Mouse (Mus musculus): ENCODE data around the gene Mindy4.
A peak's percentile ranks its signal among the peaks of the same experiment; 100 is the strongest.

Mindy4 gene

DNA sequence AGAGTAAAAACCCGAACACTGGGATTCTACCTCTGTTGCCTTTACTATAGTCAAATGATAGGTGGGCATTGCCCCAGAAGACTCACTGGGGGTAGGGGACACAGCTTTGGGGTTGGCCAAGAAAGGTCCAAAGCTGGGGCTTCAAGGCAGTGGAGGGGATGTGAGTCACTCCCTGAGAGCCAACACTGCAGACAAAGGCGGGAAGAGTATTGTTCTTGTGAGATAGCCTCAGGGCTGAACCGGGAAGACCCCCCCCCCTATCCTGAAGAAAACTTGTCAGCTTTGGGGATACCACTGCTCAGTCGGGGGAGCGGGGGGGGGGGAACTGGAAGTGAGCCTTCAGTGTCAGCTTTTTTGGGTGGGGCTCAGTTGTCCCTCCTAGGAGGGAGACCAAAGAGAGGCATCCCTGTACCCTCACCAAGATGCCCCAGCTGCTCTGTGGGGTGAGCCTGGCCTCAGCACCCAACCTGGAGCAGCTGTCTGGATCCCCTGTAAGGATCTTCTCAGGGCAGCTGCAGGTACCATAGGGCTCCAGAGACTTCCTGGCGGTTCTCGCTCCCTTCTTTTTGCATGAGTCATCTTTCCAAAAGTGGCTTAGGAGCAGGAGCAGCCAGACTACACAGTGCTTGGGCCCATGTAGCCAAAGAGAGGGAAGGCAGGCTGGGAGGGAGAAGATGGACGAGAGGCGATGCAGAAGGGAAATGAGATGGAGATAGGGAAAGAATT, 141.3 kb downstream of the Mindy4 start:
- DNase-seq = peak; percentile 1

DNA sequence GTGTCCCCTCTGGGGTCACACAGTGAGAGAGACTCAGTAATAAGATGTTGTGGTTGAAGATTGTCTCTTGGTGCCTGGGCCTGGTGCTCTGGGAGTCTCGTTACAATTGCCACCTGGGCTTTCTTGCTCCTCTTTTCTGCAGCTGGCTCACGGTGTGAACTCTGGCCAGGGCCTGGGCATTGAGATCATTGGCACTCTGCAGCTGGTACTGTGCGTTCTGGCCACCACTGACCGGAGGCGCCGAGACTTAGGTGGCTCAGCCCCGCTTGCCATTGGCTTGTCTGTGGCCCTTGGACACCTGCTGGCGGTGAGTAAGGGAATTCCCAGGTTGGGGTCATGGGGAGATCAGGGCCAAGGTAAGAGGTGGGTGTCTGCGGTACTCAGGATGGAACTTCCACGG, 142.1 kb downstream of the Mindy4 start:
- DNase-seq = peak; percentile 14

DNA sequence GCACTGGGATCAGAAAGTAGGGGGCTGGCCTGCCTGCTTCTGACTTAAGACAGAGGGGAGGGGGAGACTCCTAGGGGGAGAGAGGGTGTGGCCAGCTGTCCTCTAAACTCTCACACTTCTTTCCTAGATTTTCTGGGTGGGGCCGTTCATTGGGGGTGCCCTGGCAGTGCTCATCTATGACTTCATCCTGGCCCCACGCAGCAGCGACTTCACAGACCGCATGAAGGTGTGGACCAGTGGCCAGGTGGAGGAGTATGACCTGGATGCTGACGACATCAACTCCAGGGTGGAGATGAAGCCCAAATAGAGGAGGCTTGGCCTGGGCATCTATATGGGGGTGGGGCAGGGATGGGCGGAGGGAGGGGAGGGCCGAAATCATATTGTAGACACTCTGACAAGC, 143.3 kb downstream of the Mindy4 start:
- peak; percentile 1 for DNase-seq

DNA sequence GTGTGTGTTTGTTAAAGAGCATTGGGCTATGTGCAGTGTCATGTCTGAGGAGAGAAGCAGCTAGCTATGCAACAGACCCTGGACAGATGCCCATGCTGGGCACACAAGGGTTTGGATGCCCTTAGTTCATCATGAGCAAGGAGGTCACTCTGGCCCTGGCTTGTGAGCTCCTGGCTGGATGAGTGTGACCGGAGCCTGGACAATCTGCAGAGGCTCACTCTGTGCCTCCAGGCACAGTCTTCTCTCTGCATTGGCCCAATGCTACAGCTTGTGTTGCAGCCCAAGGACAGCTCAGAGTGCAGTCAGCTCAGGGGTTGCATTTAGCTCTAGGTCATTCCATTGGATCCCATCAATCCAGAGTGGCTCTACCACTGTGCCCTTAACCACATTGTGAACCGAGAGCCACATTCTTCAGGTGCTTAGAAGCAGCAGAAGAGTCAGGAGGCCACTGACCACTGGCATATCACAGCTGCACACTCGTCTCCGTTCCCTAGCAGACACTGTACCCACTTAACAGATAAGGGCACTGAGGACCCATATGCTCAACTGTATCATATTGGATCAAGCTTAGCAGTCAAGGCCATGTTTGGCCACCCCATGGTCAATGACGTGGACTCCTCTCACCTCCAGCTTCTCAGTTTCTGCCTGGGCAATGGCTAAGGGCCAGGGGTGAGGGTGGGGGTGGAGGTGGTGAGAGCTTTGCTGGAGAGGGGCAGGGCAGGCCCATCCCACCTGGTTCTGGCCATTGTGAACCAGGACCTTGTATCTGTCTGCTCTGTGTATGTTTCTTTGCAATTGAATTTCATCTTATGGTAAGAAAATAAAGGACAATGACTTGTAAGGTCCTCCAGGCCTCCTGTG, 144.8 kb downstream of the Mindy4 start:
- DNase-seq = no peak

DNA sequence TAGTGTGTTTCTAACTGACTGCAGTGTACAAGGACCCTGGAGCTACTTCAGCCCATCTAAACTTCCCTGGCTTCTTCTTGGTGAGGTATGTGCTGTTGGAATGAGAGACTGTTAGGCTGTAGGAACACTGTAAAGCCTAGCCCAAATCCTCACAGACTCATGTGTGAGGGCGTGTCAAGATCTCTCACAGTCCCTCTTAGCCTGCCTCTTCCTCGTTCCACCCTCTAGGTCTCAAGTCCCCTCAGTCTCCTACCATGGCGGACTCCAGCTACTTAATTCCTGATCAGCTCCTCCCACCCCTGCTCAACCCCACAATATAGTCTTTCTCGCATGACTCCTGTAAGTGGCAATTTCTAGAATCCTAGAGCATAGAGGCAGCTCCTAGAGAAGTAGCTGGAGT, 146.0 kb downstream of the Mindy4 start:
- no peak for DNase-seq

DNA sequence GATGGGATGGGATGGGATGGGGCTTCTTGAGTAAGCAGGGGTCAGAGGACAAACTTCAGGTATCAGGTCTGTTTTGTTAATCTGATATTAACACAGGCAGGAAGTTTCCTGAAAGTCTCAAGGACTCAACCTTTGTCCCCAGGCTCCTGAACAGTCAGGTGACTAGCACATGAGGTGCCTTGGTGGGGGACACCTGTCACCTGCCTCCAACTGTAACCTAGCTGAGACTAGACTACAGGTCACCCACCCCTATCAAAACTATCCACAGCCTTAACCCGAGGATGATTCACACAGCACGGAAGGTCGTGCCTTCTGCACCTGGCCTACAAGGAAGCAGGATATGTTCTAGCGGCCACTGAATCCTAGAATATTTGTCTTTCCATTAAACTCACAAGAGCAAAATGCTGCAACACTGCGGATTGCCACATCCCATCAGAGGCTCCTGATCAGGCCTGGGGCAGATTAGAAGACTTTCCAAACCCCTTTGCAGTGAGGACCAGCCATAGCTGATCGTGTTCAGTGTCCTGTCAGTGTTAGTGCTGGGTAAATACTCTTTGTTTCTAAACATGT, 147.3 kb downstream of the Mindy4 start:
- DNase-seq = no peak

DNA sequence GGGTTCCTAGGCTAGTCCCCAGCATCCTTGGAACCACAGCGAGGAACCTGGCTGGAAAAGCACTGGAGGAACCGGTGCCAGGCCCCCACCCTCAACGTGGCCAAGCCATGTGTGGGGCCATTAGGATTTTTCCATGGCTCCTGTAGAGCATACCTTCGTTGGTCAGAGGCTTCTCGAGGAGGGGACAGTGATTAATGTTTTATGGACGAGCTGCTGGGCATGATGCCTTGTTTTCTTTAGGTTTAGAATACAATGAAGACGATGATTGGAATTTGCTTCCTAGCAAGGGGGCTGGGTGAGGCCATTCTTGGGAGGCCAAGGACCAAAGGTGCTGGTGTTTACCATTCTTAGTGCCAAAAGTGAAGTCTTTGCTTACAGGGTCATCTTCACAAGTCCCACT, 148.5 kb downstream of the Mindy4 start:
- peak; percentile 71 for DNase-seq

DNA sequence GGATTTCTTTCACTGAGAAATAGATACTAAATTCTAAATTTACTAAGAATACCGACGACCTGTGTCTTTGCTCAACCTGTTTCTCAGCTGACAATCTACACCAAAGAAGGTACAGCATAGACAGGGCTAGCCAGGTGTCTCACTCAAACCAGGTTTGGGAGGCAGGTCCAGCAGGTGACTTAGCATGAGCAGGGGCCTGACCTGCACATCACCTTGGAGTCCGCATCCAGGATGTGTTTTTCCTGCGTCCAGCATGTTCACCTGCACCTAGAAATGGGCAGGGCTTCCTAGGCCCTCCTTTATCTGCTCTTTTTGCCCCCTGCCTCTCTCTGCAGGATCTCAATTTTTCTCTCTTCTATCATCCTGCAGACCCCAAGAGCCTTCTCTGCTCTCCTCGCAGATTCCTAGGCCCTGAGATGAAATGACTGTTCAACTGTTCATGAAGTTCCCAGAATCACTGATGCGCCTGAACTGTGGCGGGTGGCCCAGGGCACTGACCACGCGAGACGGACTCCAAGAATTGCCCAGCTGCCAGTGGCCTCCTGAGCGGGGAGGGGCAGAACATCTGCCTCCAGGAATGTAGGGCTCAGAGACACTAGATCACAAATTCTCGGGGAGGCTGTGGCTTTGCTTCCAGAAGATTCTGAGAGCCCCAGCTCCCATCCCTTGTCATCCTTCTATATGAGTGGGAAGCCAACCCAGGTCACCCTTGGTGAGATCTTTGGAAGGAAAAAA, 150.7 kb downstream of the Mindy4 start:
- no peak for DNase-seq

DNA sequence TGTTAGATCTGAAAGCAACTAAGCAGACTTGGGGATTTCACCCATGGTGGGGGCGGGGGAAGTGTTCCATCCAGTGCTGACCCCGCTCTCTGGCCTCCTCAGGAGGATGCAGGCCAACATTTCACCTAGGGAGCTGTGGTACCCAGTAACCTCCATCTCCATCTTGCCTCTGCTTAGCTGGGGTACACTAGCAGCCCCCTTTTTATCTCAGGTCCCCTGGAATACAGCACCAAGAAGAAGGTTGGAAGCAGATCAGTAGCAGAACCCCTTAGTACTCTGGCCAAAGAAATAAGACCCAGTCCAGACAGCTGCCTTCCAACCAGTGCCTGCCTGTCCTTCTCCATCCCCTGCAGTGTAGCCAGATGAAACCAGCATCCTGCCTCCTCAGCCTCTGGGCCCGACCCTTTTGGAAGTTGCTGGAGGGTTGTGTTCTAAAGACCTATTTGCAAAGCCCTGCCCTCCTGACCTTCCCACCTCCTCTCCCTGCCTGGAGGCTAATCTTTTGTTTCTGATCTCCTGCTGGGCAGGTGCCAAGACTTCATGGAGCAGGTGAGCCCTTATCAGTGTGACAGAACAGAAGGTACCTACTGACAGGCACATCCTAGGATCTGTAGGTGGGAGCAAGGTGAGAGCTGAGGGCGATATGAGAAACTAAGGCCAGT, 151.4 kb downstream of the Mindy4 start:
- DNase-seq = no peak

DNA sequence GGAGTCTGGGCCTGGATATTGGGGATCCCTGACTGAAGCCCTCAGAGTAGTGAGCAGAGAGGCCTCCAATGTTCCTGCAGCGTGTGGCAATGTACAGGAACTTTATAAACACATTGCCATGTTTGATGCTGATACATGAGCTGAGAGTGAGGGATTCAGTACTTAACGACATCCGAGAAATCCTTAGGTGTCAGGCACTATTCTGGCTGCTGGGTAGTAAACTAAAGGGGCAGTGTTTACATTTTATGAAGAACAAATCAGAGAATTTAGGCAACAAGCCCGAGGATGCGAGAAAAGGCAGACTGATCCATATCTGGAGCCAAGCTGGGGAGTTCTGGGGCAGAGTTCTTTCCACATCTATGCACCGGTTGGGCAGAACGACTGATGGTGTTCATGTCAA, 152.4 kb downstream of the Mindy4 start:
- no peak for DNase-seq

DNA sequence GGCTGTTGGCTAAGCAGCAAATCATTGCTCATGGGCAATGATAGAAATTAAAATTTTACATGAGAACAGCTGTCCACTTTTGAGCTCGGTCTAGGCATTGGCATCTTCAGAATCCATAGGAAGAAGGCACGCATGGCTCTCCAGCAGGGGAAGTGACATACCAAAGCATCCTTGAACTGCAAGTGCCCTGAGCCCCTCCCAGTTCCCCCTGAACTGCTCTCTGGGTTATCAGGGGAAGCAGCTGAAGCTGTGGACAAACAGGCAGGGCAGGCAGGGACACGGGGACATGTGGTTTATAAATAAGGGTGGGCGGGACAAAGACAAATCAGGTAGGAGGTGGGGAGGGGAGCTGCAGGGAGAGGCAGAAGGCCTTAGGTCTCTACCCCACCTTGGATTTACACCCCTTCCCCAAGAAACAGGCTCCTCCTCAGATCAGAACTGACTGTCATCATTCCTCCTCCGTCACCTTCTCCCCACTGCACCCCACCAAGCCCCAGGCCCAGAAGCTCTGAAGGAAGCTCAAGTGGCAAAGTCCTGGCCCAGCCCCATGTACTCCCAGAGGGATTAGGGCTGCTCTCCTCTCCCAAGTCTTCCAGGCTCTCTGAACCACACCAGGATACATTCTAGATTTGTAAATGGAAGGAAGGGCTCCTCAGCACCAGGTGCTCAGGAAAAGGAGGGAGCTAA, 153.0 kb downstream of the Mindy4 start:
- no peak for DNase-seq

DNA sequence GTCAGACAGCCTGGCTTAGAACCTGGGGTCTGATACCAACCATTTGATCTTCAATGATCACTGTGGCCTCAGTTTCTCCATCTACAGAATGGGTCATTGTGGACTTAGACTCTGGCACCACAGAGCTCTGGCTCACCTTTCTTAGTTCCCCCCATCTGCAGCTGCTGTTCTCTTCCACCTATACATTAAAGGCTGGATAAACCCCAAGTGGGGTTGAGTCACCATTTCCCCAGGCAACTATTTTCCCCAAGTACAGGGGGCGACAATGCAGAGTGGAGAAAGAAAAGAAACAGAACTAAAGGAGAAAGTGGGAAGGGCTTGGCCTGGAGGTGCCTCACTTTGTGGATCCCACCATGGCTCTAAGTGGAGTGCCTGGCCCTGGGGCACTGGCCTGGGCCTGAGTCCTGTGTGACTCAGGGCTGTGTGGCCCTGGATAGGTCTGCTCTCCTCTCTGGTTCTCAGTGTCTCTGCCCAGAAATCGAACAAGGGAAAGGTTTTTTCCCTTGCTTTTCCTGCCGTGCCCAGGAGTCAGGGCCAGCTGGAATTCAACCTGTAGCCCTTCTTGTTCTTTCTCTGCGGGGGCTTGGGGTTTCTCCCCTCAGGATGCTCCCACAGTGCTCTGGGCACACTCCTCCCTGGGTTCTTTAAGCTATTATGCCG, 153.9 kb downstream of the Mindy4 start:
- no peak for DNase-seq

DNA sequence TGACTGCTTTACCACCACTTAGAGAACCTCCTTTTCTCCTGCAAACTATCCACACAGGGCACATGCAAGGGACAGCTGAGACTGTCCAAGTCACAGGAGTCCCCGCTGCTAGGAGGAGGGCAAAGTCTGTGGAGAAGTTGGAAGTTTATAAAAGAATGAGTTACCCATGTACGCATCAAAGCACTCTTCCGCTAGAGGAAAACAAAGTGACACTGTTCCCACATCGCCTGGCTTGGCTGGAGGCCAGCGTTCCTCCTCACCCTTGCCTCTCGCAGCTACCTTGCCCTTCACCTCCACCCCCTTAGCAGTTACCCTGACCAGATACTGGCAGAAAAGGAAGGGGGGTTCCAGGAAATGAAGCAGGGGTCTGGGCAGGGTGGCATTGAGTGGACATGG, 154.5 kb downstream of the Mindy4 start:
- DNase-seq = peak; percentile 79

DNA sequence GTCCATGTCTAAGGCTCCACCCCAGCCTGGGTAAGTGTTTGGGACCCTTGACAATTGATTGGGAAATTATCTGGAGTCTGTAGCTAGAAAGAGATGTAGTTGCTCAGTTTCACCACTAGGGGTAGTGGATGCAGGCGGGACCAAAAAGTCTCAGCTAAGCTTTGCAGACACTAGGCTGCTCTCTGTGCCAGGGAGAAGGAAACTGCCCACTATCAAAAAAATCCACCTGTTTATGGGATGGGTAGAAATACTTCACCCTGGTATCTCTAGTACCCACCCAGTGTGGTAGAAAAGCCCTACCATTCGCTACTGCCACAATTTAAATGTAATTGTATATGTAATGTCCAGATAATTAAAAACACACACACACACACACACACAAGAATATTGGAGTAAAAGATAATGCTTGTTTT, 155.6 kb downstream of the Mindy4 start:
- no peak for DNase-seq

DNA sequence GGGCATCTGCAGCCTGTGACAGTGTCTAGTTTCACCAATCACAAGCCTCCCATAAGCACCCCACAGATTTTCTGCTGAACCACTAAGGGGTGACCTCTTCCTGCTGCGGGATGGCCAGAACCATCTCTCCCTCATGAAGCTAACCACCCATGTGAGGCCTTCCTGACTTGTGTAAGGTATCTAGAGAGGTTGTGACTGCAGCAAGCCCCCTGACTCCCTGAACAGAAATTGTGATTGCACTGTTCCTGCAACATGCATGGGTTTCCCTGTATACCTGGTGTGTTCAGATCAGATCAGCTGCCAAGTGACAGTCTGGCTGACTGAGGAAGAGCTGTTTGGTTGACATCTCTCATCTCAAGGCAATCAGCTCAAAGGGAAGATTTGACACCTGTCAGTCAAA, 159.5 kb downstream of the Mindy4 start:
- DNase-seq = no peak

DNA sequence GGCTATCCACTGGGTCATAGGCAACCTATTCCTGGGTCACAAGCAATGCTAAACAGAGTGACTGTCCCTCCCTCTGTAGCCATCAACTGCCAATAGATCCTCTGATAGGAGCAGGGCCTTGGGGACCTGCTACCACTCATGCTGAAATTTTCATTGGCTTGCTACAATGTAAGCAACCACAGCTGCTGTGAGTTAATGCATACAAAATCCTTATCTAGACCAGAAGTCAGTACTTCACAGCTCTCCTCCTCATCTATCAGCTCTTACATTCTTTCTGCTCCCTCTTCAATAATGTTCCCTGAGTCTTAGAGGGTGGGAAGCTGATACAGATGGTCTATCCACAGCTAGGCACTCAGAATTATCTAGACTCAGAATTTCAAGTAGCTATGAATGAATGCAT, 163.9 kb downstream of the Mindy4 start:
- no peak for DNase-seq

Data from kidney, adult 11 months (tissue).